Mouse (Mus musculus) kidney, embryonic 14.5 days (tissue): ENCODE measurements around the gene Chmp1a. TPM values are rescaled to one million over a fixed set of nuclear protein-coding genes. Genes with fewer than 3 reads are reported as not detected.
A peak's percentile ranks its signal among the peaks of the same experiment; 100 is the strongest.
"Not testable (repeated sequence)": the region's sequence is repeated elsewhere in the genome, so short reads cannot be mapped to it uniquely, and the experiment has no call there.

Experiments used
- ATAC-seq: fragments of 200-750 bp; cut with Nextera tagmentation; 2 replicates; pipeline ENCODE4 v1.8.0; 2017; ENCODE audit warnings: moderate number of reproducible peaks, mild to moderate bottlenecking, moderate TSS enrichment, moderate library complexity; ENCODE audit not compliant: low FRiP score, low TSS enrichment
- H3K27ac ChIP-seq: fragments of 300-500 bp; sonication (generic); 2 replicates; pipeline ENCODE4 v1.5.1; 2014; ENCODE audit warnings: low read depth, mild to moderate bottlenecking, low read length, moderate library complexity, mixed read lengths
- H3K27me3 ChIP-seq: fragments of 300-500 bp; sonication (generic); 2 replicates; pipeline ENCODE4 v1.6.1; 2014; ENCODE audit warnings: mild to moderate bottlenecking, low read length; ENCODE audit not compliant: control insufficient read depth, insufficient read depth
- H3K36me3 ChIP-seq: fragments of 300-500 bp; sonication (generic); 2 replicates; pipeline ENCODE4 v1.6.1; 2014; ENCODE audit warnings: low read length, mixed read lengths; ENCODE audit not compliant: control insufficient read depth, insufficient read depth
- H3K4me1 ChIP-seq: fragments of 300-500 bp; sonication (generic); 2 replicates; pipeline ENCODE4 v1.6.1; 2014; ENCODE audit warnings: low read length, mixed read lengths; ENCODE audit not compliant: control insufficient read depth, insufficient read depth
- H3K4me2 ChIP-seq: fragments of 300-500 bp; sonication (generic); replicated peaks from 2 replicates; pipeline ENCODE4 v1.6.1; 2014; ENCODE audit warnings: low read depth, mild to moderate bottlenecking, low read length
- H3K4me3 ChIP-seq: fragments of 300-500 bp; sonication (generic); 2 replicates; pipeline ENCODE4 v1.5.1; 2014; ENCODE audit warnings: mild to moderate bottlenecking, low read length
- H3K9ac ChIP-seq: fragments of 300-500 bp; sonication (generic); 2 replicates; pipeline ENCODE4 v1.6.1; 2014; ENCODE audit warnings: low read depth, mild to moderate bottlenecking, low read length, moderate library complexity
- H3K9me3 ChIP-seq: fragments of 300-500 bp; sonication (generic); 2 replicates; pipeline ENCODE4 v1.6.1; 2016; ENCODE audit warnings: low read length; ENCODE audit not compliant: control insufficient read depth
- WGBS: fragments of 180-500 bp; shearing (Covaris S2); extraction: QIAGEN DNeasy Blood & Tissue Kit; methylation state at CpG from one replicate; pipeline ENCODE4 v1.1.7; 2014; 5-methylcytosine and 5-hydroxymethylcytosine counted together
- polyA plus RNA-seq: library from polyadenylated mRNA; unstranded; fragments of >200 nt; fragmentation: Nextera tagmentation; extraction: Ambion mirVana; gene quantifications from 2 replicates; pipeline ENCODE4 v1.2.1, GENCODE M21; 2014

Chmp1a gene
- polyA plus RNA-seq, 1 experiment from 2014 or later, result 85.2 TPM

GRCm38 (mm10) chr8:123234918-123235519 is 22.5 kb upstream of the Chmp1a start:
- Histone ChIP-seq H3K4me3 (peak overlapping the region; percentile 59), H3K4me2 (peak overlapping the region; percentile 93), H3K9me3 (no peaks in the 10 kb centered on the region), H3K27ac (no peak overlapping the region), H3K9ac (peak overlapping the region; percentile 46; the same call in 1 of the 2 replicates), H3K4me1 (peaks cover 13% of the 10 kb centered on the region), H3K27me3 (peaks cover 13% of the 10 kb centered on the region), H3K36me3 (no peaks in the 10 kb centered on the region)
- ATAC-seq, result 0 out of 2 replicates have a peak, but pooled peaks have one; percentile 6
- 19% methylated on average over 13 of the region's 13 CpGs for WGBS

GRCm38 (mm10) chr8:123233760-123234159 is 21.2 kb upstream of the Chmp1a start:
- H3K9ac ChIP-seq, result no peak overlapping the region
- no peak overlapping the region for H3K4me2 ChIP-seq
- H3K9me3 ChIP-seq, result no peaks in the 10 kb centered on the region
- no peak overlapping the region for H3K27ac ChIP-seq
- H3K27me3 ChIP-seq, result peaks cover 13% of the 10 kb centered on the region
- H3K4me3 ChIP-seq, result no peak overlapping the region
- 76% methylated on average over 11 of the region's 11 CpGs for WGBS
- ATAC-seq, result no peak
- H3K36me3 ChIP-seq, result peaks cover 4% of the 10 kb centered on the region; the same call in 1 of the 2 replicates
- peaks cover 13% of the 10 kb centered on the region for H3K4me1 ChIP-seq

GRCm38 (mm10) chr8:123233300-123233699 is 20.7 kb upstream of the Chmp1a start:
- Histone ChIP-seq H3K4me2 (no peak overlapping the region), H3K27ac (no peak overlapping the region), H3K4me1 (peaks cover 13% of the 10 kb centered on the region), H3K9me3 (no peaks in the 10 kb centered on the region), H3K9ac (0 out of 2 replicates have a peak overlapping the region, but pooled peaks have one; percentile 1), H3K27me3 (peaks cover 13% of the 10 kb centered on the region), H3K36me3 (peaks cover 7% of the 10 kb centered on the region; the same call in 1 of the 2 replicates), H3K4me3 (no peak overlapping the region)
- no peak for ATAC-seq
- WGBS, result 64% methylated on average over 13 of the region's 13 CpGs

- WGBS, result 17% methylated on average over 7 of the region's 7 CpGs
These were observed 20.0 kb upstream of the Chmp1a start for GRCm38 (mm10) chr8:123232553-123232952.

GRCm38 (mm10) chr8:123231742-123232141 is 19.2 kb upstream of the Chmp1a start:
- H3K4me1 ChIP-seq, result peaks cover 13% of the 10 kb centered on the region
- H3K4me2 ChIP-seq, result no peak overlapping the region
- ATAC-seq, result no peak
- H3K4me3 ChIP-seq, result no peak overlapping the region
- no peak overlapping the region for H3K9ac ChIP-seq
- peaks cover 15% of the 10 kb centered on the region for H3K36me3 ChIP-seq
- no peak overlapping the region for H3K27ac ChIP-seq
- peaks cover 13% of the 10 kb centered on the region for H3K27me3 ChIP-seq
- no peaks in the 10 kb centered on the region for H3K9me3 ChIP-seq
- 39% methylated on average over 5 of the region's 5 CpGs for WGBS

More at GRCm38 (mm10) chr8:123232553-123232952, 20.0 kb upstream of the Chmp1a start:
- no peak overlapping the region for H3K27ac ChIP-seq
- peaks cover 13% of the 10 kb centered on the region for H3K4me1 ChIP-seq
- ATAC-seq, result no peak
- peaks cover 13% of the 10 kb centered on the region for H3K27me3 ChIP-seq
- H3K4me3 ChIP-seq, result no peak overlapping the region
- H3K9me3 ChIP-seq, result no peaks in the 10 kb centered on the region
- peaks cover 10% of the 10 kb centered on the region; the same call in 1 of the 2 replicates for H3K36me3 ChIP-seq
- no peak overlapping the region for H3K9ac ChIP-seq
- no peak overlapping the region for H3K4me2 ChIP-seq

GRCm38 (mm10) chr8:123230326-123230725 is 17.8 kb upstream of the Chmp1a start:
- ATAC-seq, H3K4me3 ChIP-seq, H3K9ac ChIP-seq, H3K4me2 ChIP-seq, H3K27ac ChIP-seq, H3K9me3 ChIP-seq, H3K27me3 ChIP-seq: not testable (repeated sequence)
- WGBS, result 89% methylated on average over 9 of the region's 11 CpGs
- H3K4me1 ChIP-seq, result peaks cover 14% of the 10 kb centered on the region
- H3K36me3 ChIP-seq, result peaks cover 15% of the 10 kb centered on the region

GRCm38 (mm10) chr8:123228416-123228815 is 15.9 kb upstream of the Chmp1a start:
- Histone ChIP-seq H3K9ac (no peak overlapping the region), H3K36me3 (peaks cover 15% of the 10 kb centered on the region), H3K27ac (no peak overlapping the region), H3K4me2 (no peak overlapping the region), H3K4me1 (peaks cover 7% of the 10 kb centered on the region; the same call in 1 of the 2 replicates), H3K9me3 (no peaks in the 10 kb centered on the region), H3K27me3 (0 out of 2 replicates have a peak, but pooled peaks cover under 1% of the 10 kb centered on the region), H3K4me3 (no peak overlapping the region)
- 95% methylated on average over 1 of the region's 1 CpGs for WGBS
- ATAC-seq, result no peak

- H3K9me3 ChIP-seq, result no peaks in the 10 kb centered on the region
- ATAC-seq, result peak; percentile 85
- H3K27me3 ChIP-seq, result no peaks in the 10 kb centered on the region
- peak within 1 kb of the TSS; percentile 85 for H3K4me2 ChIP-seq
- H3K4me3 ChIP-seq, result peak within 1 kb of the TSS; percentile 63
- peaks cover 7% of the 10 kb centered on the region; the same call in 1 of the 2 replicates for H3K4me1 ChIP-seq
- H3K27ac ChIP-seq, result peak within 1 kb of the TSS; percentile 79
- peak within 1 kb of the TSS; percentile 71 for H3K9ac ChIP-seq
- WGBS, result 2% methylated on average over 59 of the region's 59 CpGs
- H3K36me3 ChIP-seq, result peaks cover 15% of the 10 kb centered on the region
These were observed 12.0 kb upstream of the Chmp1a start, which contains the start of gene Cdk10 for GRCm38 (mm10) chr8:123224278-123225266. Gene Cdk10, plus strand, starts transcription at chr8:123224842.
